Comparison of ENCODE assay signal across 19 mouse cellular contexts in the genomic region with DNA sequence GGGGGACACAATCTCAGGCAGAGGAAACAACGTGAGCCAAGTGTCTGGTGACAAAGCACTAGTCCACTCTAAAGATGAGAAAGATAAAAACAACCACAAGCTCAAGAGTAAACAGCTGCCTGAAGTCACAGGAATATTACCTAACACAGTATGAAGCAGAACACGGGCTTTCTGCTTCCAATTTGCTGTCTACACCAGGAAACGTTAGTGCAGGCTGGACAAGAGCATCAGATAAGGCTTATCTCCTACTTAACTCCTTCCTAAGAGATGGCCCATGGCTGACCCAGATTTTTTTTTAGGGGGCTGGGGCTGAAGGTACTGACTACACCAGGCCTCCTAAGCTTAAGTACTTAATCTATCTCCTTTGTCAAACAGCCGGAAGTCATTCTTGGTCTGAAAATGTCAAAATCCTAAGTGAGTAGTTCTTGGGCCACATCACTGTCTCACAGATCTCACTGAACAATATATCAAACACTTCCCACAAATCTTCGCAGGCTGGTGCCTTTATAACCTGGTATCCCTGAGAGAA. TPM values are rescaled to one million over a fixed set of nuclear protein-coding genes. Genes with fewer than 3 reads are reported as not detected.
DNase-seq lines count a peak whose midpoint lies in the region; ATAC-seq lines count a peak whose summit lies in the region.
"Had no signal": no experiment of that assay in that cellular context is flagged by ENCODE, and none has a peak within 500 bp of the region (broad histone marks: within the 10 kb centered on the region; RNA-seq: fewer than 3 reads in every experiment).

No protein-coding gene starts in this region.

- H3K4me3 ChIP-seq in embryonic facial prominence, embryonic 10.5 days, result no peak overlapping the region
- H3K4me3 ChIP-seq: limb, embryonic 13.5 days; liver, embryonic 13.5 days; midbrain, embryonic 13.5 days; neural tube, embryonic 13.5 days had no signal

- H3K27ac ChIP-seq in embryonic facial prominence, embryonic 10.5 days (replicated peaks), result no peak overlapping the region
- H3K27ac ChIP-seq: kidney, postnatal 0 days; limb, embryonic 13.5 days; liver, embryonic 13.5 days; macrophage; midbrain, embryonic 13.5 days; neural tube, embryonic 13.5 days had no signal

- peaks cover 9% of the 10 kb centered on the region for H3K36me3 ChIP-seq in embryonic facial prominence, embryonic 10.5 days (replicated peaks)
- H3K36me3 ChIP-seq: liver, embryonic 13.5 days; midbrain, embryonic 13.5 days had no signal

- H3K27me3 ChIP-seq in embryonic facial prominence, embryonic 10.5 days (replicated peaks; ENCODE audit: low read depth, poor library complexity, severe bottlenecking), result peaks cover 8% of the 10 kb centered on the region
- H3K27me3 ChIP-seq: CH12.LX; limb, embryonic 13.5 days had no signal

- peaks cover 31% of the 10 kb centered on the region for H3K4me1 ChIP-seq in embryonic facial prominence, embryonic 10.5 days

- DNase-seq in embryo, embryonic 10.5 days (ENCODE audit: low spot score), result peak; percentile 22
- no peak for DNase-seq in embryo, embryonic 9.5 days (ENCODE audit: extremely low spot score)
- peak; percentile 12 for DNase-seq in A20 (ENCODE audit: low read depth, low spot score)
- DNase-seq in retina, postnatal 1 day, result peak; percentile 72
- DNase-seq in embryonic facial prominence, embryonic 10.5 days (ENCODE audit: low spot score), result no peak
- no peak for DNase-seq in adrenal gland, postnatal 14 days
- DNase-seq: adrenal gland, postnatal 10 days; cerebellum, adult 11 months; kidney, adult 18-20 months; layer of hippocampus, postnatal 36 days; liver, embryonic 13.5 days had no signal

- WGBS in embryonic facial prominence, embryonic 10.5 days, result 46% methylated on average over 5 of the region's 5 CpGs

- ATAC-seq in common myeloid progenitor, adult 5-6 weeks (replicated peaks; ENCODE audit: low read depth, poor library complexity, severe bottlenecking), result peak; percentile 23; the same call in 1 of the 2 replicates
- ATAC-seq: activated CD4-positive, CD25-positive, alpha-beta regulatory T cell, adult 4 months; midbrain, embryonic 13.5 days had no signal

- H3K9me3 ChIP-seq in embryonic facial prominence, embryonic 10.5 days, result no peaks in the 10 kb centered on the region
- H3K9me3 ChIP-seq: limb, embryonic 13.5 days; liver, embryonic 13.5 days; midbrain, embryonic 13.5 days; neural tube, embryonic 13.5 days had no signal

RNA-seq across cellular contexts. Expression of a gene that starts 3.8 kb away (rescaled TPM):
- 5.5 and 11.3 TPM in 2 replicates for total RNA-seq in common myeloid progenitor, adult 5-6 weeks (2017)
- polyA plus RNA-seq in embryonic facial prominence, embryonic 10.5 days (2016; fragmentation: Nextera tagmentation; extraction: Ambion mirVana), result 15.3 and 15.8 TPM in 2 replicates
- total RNA-seq in adrenal gland, postnatal 14 days (2021), result 9.7 and 11.9 TPM in 2 replicates

Comparison
In these comparisons a context has a peak if more than half of its experiments do, and no peak if none do; other contexts are left out.
1. DNase-seq: peak in embryo, embryonic 10.5 days (single experiment), A20 (single experiment) and retina, postnatal 1 day (single experiment); none in embryo, embryonic 9.5 days (single experiment), embryonic facial prominence, embryonic 10.5 days (single experiment) and adrenal gland, postnatal 14 days (single experiment).